Mouse (Mus musculus) hindbrain, embryonic 15.5 days (tissue): ENCODE results near the gene H13. TPM values are rescaled to one million over a fixed set of nuclear protein-coding genes. Genes with fewer than 3 reads are reported as not detected.

Source experiments
- ATAC-seq: fragments of 200-750 bp; cut with Nextera tagmentation; 2 replicates; pipeline ENCODE4 v1.8.0; 2017; ENCODE audit warnings: low read depth, moderate number of reproducible peaks, moderate TSS enrichment; ENCODE audit not compliant: low FRiP score
- H3K27ac ChIP-seq: fragments of 300-500 bp; sonication (generic); replicated peaks from 2 replicates; pipeline ENCODE4 v1.5.1; 2015; ENCODE audit warnings: mild to moderate bottlenecking, inconsistent platforms
- H3K27me3 ChIP-seq: fragments of 300-500 bp; sonication (generic); 2 replicates; pipeline ENCODE4 v1.6.1; 2015; ENCODE audit warnings: control low read depth, inconsistent platforms
- H3K36me3 ChIP-seq: fragments of 300-500 bp; sonication (generic); 2 replicates; pipeline ENCODE4 v1.6.1; 2015; ENCODE audit warnings: control low read depth, inconsistent platforms
- H3K4me1 ChIP-seq: fragments of 300-500 bp; sonication (generic); replicated peaks from 2 replicates; pipeline ENCODE4 v1.6.1; 2015; ENCODE audit warnings: control low read depth, inconsistent platforms
- H3K4me2 ChIP-seq: fragments of 300-500 bp; sonication (generic); 2 replicates; pipeline ENCODE4 v1.6.1; 2015; ENCODE audit warnings: moderate library complexity, mild to moderate bottlenecking, inconsistent platforms
- H3K4me3 ChIP-seq: fragments of 300-500 bp; sonication (generic); 2 replicates; pipeline ENCODE4 v1.5.1; 2015; ENCODE audit warnings: mild to moderate bottlenecking, inconsistent platforms
- H3K9ac ChIP-seq: fragments of 300-500 bp; sonication (generic); 2 replicates; pipeline ENCODE4 v1.6.1; 2015; ENCODE audit warnings: inconsistent platforms
- H3K9me3 ChIP-seq: fragments of 300-500 bp; sonication (generic); 2 replicates; pipeline ENCODE4 v1.6.1; 2016; ENCODE audit warnings: control low read depth, inconsistent platforms
- WGBS: fragments of 180-500 bp; shearing (Covaris S2); methylation state at CpG from one replicate; pipeline ENCODE4 v1.1.7; 2015; 5-methylcytosine and 5-hydroxymethylcytosine counted together
- polyA plus RNA-seq: library from polyadenylated mRNA; unstranded; fragments of >200 nt; fragmentation: Nextera tagmentation; extraction: Ambion mirVana; gene quantifications from 2 replicates; pipeline ENCODE4 v1.2.1, GENCODE M21; 2015

The H13 gene
- polyA plus RNA-seq, 1 experiment from 2014 or later = 177 TPM

DNA sequence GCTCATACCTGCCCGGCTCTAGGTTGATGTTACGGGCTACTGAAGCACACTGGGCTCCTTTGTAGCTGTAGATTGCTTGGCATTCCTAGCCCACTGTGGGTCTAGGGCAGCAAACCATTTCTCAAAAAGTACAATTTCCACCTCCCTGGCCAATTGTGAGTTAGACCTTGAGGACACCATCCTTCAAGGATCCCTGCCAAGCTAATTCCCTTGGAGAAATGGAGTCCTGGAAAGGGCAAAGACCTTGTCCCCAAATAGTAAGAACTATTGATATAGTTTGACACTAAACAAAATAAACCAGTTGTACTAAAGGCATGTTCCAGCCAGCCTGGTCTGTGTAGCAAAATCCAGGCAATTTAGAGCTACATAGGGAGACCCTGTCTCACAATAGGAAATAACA, 69.1 kb downstream of the H13 start:
- Histone ChIP-seq H3K27ac (peak overlapping the region; percentile 68), H3K4me2 (peak overlapping the region; percentile 75), H3K4me3 (peak overlapping the region; percentile 47), H3K4me1 (peaks cover 63% of the 10 kb centered on the region), H3K36me3 (no peaks in the 10 kb centered on the region), H3K27me3 (no peaks in the 10 kb centered on the region), H3K9ac (0 out of 2 replicates have a peak overlapping the region, but pooled peaks have one; percentile 30), H3K9me3 (no peaks in the 10 kb centered on the region)
- 56% methylated on average over 2 of the region's 2 CpGs for WGBS
- no peak for ATAC-seq

GRCm38 (mm10) chr2:152739031-152739841, 70.0 kb downstream of the H13 start:
- Histone ChIP-seq H3K9me3 (no peaks in the 10 kb centered on the region), H3K27ac (peak overlapping the region; percentile 68), H3K4me1 (peaks cover 60% of the 10 kb centered on the region), H3K36me3 (no peaks in the 10 kb centered on the region), H3K4me3 (peak overlapping the region; percentile 47), H3K9ac (peak overlapping the region; percentile 39), H3K27me3 (no peaks in the 10 kb centered on the region), H3K4me2 (peak overlapping the region; percentile 75)
- 1% methylated on average over 32 of the region's 36 CpGs for WGBS
- ATAC-seq = peak; percentile 12

GRCm38 (mm10) chr2:152739842-152740260, 70.6 kb downstream of the H13 start:
- Histone ChIP-seq H3K27ac (peak overlapping the region; percentile 68; the same call in 1 of the 2 replicates), H3K4me1 (peaks cover 54% of the 10 kb centered on the region), H3K4me2 (peak overlapping the region; percentile 75; the same call in 1 of the 2 replicates), H3K4me3 (no peak overlapping the region), H3K9me3 (no peaks in the 10 kb centered on the region), H3K27me3 (no peaks in the 10 kb centered on the region), H3K9ac (no peak overlapping the region), H3K36me3 (no peaks in the 10 kb centered on the region)
- 27% methylated on average over 3 of the region's 3 CpGs for WGBS
- no peak for ATAC-seq

DNA sequence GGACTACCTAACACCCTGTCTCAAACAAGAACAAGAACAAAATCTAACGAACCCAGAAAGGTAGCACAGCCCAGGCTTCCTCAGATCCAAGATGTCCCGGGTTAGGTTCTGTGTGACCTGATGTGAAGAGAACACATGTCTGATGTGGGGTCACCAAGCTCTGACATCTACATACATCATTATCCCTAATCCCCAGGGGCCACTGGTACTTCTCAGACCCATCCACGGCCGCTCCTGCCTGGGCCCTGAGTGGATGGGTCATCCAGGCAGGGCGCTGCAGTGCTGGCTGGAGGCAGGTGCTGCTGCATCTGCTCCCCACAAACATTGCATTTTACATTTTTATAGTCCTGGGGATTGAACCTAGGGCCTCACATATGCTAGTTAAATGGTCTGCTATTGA, 71.2 kb downstream of the H13 start:
- Histone ChIP-seq H3K36me3 (no peaks in the 10 kb centered on the region), H3K27ac (no peak overlapping the region), H3K27me3 (no peaks in the 10 kb centered on the region), H3K9ac (no peak overlapping the region), H3K9me3 (no peaks in the 10 kb centered on the region), H3K4me3 (no peak overlapping the region), H3K4me1 (peaks cover 50% of the 10 kb centered on the region), H3K4me2 (no peak overlapping the region)
- no peak for ATAC-seq
- 50% methylated on average over 5 of the region's 5 CpGs for WGBS

GRCm38 (mm10) chr2:152741153-152742041, 72.1 kb downstream of the H13 start:
- Histone ChIP-seq H3K9ac (no peak overlapping the region), H3K4me1 (peaks cover 41% of the 10 kb centered on the region), H3K4me2 (peak overlapping the region; percentile 24), H3K27ac (peak overlapping the region; percentile 49; the same call in 1 of the 2 replicates), H3K9me3 (no peaks in the 10 kb centered on the region), H3K4me3 (no peak overlapping the region), H3K27me3 (no peaks in the 10 kb centered on the region), H3K36me3 (no peaks in the 10 kb centered on the region)
- no peak; the same call in 1 of the 2 replicates for ATAC-seq
- WGBS = 42% methylated on average over 14 of the region's 14 CpGs

DNA sequence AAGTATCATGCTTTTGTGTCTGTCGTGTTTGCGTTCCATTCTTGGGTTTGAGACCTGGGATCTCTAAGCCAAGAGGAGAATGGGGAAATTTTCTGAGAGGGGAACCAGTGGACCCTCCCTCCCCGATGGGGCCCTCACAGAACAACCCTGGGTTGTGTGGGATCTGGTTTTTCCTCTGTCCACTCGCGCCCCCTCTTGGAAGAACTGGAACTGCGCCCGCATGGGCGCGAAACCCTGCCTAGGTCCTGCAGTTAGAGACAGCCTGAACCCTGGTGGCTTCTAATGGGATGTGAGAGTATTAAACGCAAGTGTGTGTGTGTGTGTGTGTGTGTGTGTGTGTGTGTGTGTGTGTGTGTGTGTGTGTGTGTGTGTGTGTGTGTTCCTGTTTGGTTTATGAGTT, 73.2 kb downstream of the H13 start:
- Histone ChIP-seq H3K4me2 (no peak overlapping the region), H3K9me3 (no peaks in the 10 kb centered on the region), H3K4me1 (peaks cover 31% of the 10 kb centered on the region), H3K36me3 (no peaks in the 10 kb centered on the region), H3K27ac (0 out of 2 replicates have a peak overlapping the region, but pooled peaks have one; percentile 49), H3K9ac (no peak overlapping the region), H3K4me3 (no peak overlapping the region), H3K27me3 (no peaks in the 10 kb centered on the region)
- WGBS = 22% methylated on average over 10 of the region's 10 CpGs
- peak; percentile 36; the same call in 1 of the 2 replicates for ATAC-seq

GRCm38 (mm10) chr2:152753944-152754711, 84.9 kb downstream of the H13 start, which contains the start of gene Cox4i2:
TSS of gene Cox4i2 (plus strand) at chr2:152754173.
- 3% methylated on average over 30 of the region's 30 CpGs for WGBS
- Histone ChIP-seq H3K27me3 (0 out of 2 replicates have a peak, but pooled peaks cover 5% of the 10 kb centered on the region), H3K4me3 (peak within 1 kb of the TSS; percentile 11; the same call in 1 of the 2 replicates), H3K9ac (peak within 1 kb of the TSS; percentile 16; the same call in 1 of the 2 replicates), H3K4me1 (peaks cover 21% of the 10 kb centered on the region), H3K27ac (no peak within 1 kb of the TSS), H3K4me2 (peak within 1 kb of the TSS; percentile 52), H3K9me3 (no peaks in the 10 kb centered on the region), H3K36me3 (no peaks in the 10 kb centered on the region)
- ATAC-seq = no peak

DNA sequence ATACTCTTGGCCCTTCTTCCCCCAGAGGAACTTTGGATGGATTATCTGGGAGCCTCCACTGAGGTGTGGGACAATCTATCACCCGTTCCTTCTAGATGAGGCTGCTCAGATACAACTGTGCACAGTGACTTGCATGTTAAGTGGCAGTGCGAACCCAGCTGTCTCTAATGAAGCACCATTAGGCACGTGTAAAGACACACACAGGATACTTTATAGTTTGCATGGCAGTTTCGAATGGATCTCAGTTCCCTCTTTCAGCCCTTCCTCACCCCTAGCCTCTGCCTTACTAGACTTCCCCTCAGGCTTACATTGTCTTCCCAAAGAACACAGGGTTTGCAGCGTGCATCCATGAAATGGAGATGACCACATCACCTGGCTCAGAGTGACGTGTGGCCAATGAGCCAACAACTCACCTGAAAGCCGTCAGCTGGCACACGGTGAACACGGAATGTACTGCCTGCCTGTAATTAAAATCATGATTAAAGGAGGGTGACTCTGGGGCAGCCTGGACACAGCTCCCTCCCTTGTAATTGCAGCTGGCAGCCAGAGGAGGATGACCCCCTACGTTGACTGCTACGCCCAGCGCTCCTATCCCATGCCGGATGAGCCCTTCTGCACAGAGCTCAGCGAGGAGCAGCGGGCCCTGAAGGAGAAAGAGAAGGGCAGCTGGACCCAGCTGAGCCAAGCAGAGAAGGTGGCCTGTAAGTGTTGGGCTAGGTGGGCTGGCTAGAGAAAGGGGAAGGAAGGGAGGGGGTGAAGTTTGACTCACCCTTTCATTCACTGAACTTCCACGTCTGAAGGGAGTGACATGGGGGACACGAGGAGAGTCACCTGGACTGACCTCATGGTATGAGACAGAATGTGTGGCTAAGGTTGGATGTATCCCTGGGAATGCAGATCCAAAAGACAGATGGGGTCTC, 87.5 kb downstream of the H13 start:
- no peak for ATAC-seq
- peaks cover 21% of the 10 kb centered on the region for H3K4me1 ChIP-seq
- H3K4me3 ChIP-seq = no peak overlapping the region
- H3K4me2 ChIP-seq = no peak overlapping the region
- no peaks in the 10 kb centered on the region for H3K36me3 ChIP-seq
- no peak overlapping the region for H3K27ac ChIP-seq
- no peaks in the 10 kb centered on the region for H3K9me3 ChIP-seq
- no peak overlapping the region for H3K9ac ChIP-seq
- WGBS = 55% methylated on average over 17 of the region's 17 CpGs
- H3K27me3 ChIP-seq = 0 out of 2 replicates have a peak, but pooled peaks cover 5% of the 10 kb centered on the region

GRCm38 (mm10) chr2:152757478-152757877, 88.2 kb downstream of the H13 start:
- H3K9ac ChIP-seq = no peak overlapping the region
- 66% methylated on average over 2 of the region's 2 CpGs for WGBS
- H3K27me3 ChIP-seq = 0 out of 2 replicates have a peak, but pooled peaks cover 5% of the 10 kb centered on the region

More at GRCm38 (mm10) chr2:152757478-152757877, 88.2 kb downstream of the H13 start:
- no peak overlapping the region for H3K4me3 ChIP-seq
- peaks cover 21% of the 10 kb centered on the region for H3K4me1 ChIP-seq
- H3K36me3 ChIP-seq = no peaks in the 10 kb centered on the region
- H3K4me2 ChIP-seq = no peak overlapping the region
- 0 out of 2 replicates have a peak, but pooled peaks have one; percentile 36 for ATAC-seq
- H3K27ac ChIP-seq = no peak overlapping the region
- no peaks in the 10 kb centered on the region for H3K9me3 ChIP-seq
